Mouse (Mus musculus): ENCODE measurements at regions not wholly inside any gene's neighbourhood (a gene's known extent, or its start where the extent isn't known, plus 50 kb on each side); places are given as distances from the start of the nearest gene placed in this dataset.
A peak's percentile ranks its signal among the peaks of the same experiment; 100 is the strongest.
"Not testable (repeated sequence)": the region's sequence is repeated elsewhere in the genome, so short reads cannot be mapped to it uniquely, and the experiment has no call there.

GRCm38 (mm10) chr14:101067082-101067481 is 133.0 kb downstream of the Prr30 start:
- peak; percentile 77 for ATAC-seq (ENCODE audit: low TSS enrichment)

DNA sequence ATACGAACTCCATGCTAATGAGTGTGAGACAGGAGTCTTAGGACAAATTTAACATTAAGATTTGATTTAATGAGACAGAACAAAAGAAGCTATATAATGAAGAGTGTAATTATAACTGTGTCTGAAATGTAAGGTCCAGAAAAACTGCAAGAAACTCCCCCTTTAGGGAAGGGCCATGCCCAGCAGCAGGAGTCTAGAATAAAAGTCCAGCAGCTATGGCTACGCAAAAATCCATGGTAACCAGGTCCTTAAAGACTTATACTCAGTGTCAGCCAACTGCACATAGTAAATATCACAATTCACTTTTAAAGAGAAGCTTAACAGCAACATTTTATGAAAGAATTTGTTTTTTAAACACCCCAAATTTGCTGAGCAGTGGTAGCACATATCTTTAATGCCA is 143.3 kb downstream of the Prr30 start:
- no peak for ATAC-seq (ENCODE audit: low TSS enrichment)

DNA sequence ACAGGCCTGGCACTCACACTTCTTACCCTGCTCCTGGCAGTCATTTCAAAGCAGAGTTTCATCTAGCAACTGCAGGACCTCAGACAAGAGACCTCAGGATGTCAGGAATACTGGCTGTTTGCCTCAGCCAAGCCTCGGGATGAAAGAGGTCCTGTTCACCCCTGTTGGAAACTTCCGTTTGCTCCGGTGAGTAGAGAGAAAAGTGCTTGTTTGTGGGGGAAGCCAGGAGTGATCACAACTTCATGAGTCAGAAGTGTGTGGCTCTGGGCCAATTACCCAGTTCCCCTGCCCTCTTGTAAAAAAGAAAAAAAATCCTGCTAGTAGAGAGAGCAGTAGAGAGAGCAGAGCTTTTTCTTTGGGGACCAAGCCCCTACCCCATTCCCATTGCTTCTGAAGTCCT is 144.2 kb downstream of the Prr30 start:
- no peak for ATAC-seq (ENCODE audit: low TSS enrichment)

DNA sequence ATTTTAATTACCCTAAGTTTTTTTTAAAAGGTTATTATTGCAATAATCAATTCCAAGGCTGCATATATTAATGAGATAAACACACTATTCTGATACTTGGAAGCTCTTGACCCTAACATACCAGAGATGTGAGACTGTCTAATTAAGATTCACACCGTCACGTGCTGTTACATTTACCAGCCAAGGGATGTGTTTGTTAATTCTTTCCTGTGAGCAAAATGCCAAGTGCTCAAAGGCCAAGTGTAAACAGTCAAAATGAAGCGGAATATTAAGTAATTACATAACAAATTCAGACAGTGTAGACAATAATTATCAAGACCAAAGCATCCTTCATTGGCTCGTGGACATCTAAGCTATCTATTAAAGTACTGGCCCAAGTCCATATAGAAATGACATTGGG is 145.3 kb downstream of the Prr30 start:
- no peak for ATAC-seq (ENCODE audit: low TSS enrichment)

DNA sequence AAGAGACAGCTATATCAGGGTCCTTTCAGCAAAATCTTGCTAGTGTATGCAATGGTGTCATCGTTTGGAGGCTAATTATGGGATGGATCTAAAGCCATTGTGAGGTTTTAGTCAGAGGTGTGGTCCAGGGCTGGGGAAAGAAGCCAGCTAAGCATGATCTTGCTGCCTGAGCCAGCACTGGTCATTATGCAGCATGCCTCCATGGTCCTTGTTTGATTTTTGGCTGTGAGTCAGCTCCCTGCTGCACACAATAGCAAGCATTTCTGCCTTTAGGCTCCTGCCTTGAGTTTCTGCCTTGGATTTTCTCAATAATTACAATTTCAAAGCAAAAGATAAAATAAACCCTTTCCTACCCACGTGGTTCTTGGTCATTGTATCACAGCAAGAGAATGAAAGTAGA is 147.4 kb downstream of the Prr30 start:
- no peak for ATAC-seq (ENCODE audit: low TSS enrichment)

GRCm38 (mm10) chr14:101050212-101050611 is 149.9 kb downstream of the Prr30 start:
- ATAC-seq (ENCODE audit: low TSS enrichment): no peak

DNA sequence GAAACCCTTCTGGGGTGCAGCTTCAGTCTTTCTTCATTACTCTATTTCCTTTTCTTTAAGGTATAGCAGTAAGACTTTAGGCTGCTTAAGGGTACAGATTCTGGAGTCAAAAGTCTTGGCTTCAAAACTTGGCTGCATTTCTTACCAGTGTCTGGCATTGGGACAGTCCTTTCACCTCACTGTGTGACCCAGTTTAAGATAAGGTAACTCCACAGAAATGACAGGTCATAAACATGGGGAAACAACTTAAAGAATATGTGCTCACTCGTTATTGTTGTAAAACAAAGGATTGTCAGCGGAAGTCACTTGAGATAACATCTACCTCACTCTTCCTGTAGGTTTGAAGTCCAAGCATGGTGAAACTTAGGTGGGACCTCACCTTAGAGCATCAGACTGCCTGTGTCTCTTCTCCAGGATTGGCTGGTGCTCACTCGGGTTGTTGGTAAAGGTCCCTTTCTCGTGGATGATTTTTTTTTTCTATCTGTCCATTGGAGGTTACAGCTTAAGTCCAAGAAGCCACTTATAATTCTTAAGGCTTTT is 150.4 kb downstream of the Prr30 start:
- no peak for ATAC-seq (ENCODE audit: low TSS enrichment)

DNA sequence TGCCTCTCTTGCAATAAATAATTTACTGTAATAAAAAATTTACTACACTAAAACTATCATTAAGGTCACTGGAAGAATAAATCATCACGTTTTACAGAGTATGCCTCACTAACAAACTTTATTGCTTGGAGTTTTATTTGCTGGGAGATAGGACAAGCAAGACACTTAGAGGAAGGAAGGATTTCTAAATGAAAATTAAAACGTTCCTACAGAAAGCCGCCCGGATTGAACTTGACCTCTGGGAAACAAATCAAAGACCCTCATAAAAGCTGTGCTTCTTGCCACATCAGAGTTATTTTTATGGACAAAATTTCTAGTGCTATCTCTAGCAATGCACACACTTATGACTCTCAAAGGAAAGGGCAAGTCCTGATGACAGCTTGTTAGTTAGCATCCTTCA is 156.6 kb downstream of the Prr30 start:
- no peak for ATAC-seq (ENCODE audit: low TSS enrichment)

- no peak for ATAC-seq (ENCODE audit: low TSS enrichment)
These were observed 199.1 kb downstream of the Prr30 start for GRCm38 (mm10) chr14:101001070-101001469.

GRCm38 (mm10) chr14:100980754-100981153 is 219.4 kb downstream of the Prr30 start:
- no peak for ATAC-seq (ENCODE audit: low TSS enrichment)

GRCm38 (mm10) chr14:100978515-100978914 is 221.6 kb downstream of the Prr30 start:
- ATAC-seq (ENCODE audit: low TSS enrichment): no peak

DNA sequence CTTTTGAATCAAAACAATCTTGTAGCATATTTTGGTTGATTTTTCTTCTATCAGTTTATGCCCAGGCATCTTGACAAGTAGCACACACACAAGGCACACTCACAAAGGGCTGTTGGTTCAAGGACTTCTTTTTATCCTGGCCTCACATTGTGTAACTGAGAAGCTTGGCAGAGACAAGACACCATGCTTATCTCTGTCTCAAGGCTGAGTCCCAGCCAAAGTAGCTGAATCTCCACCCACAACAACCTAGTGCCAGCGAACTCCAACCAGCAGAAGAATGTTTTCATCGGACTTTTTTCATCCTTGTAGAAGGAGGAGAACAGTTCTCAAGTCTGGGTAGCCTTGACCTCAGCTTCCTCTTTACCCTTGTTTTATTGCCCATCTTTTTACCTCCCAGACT is 229.2 kb downstream of the Prr30 start:
- ATAC-seq (ENCODE audit: low TSS enrichment): peak; percentile 85

- ATAC-seq (ENCODE audit: low TSS enrichment): no peak
These were observed 239.9 kb downstream of the Prr30 start for GRCm38 (mm10) chr14:100960198-100960597.

GRCm38 (mm10) chr14:100955806-100956436 is 244.2 kb downstream of the Prr30 start:
- ATAC-seq (ENCODE audit: low TSS enrichment): no peak

DNA sequence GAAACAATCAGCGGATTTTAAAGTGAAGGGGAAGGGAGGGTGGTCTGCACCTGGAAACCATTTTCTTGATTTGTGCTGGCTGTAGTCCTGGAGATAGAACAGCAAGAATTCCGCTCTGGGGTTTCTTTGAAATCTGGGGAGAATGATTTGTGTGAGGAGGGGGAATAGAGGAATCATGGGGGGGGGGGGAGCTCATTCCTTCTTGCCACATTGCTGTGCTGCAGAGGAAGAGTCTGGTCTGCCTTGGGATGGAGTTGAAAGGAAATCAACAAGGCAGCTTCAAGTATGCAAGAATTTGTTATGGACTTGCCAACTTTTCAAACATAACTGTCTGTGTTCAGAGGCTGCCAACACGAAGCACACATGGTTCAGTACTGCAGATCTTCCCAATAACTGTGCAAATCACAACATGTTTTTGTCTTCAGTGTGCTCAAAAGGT is 249.4 kb downstream of the Prr30 start:
- no peak for ATAC-seq (ENCODE audit: low TSS enrichment)

DNA sequence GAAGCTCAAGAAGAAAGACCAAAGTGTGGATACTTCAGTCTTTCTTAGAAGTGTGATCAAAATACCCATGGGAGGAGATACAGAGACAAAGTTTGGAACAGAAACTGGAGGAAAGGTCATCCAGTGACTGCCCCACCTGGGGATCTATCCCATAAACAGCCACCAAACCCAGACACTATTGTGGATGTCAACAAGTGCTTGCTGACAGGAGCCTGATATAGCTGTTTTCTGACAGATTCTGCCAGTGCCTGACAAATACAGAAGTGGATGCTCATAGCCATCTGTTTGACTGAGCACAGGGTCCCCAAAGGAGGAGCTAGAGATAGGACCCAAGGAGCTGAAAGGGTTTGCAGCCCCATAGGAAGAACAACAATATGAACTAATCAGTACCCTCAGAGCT is 252.5 kb downstream of the Prr30 start:
- ATAC-seq (ENCODE audit: low TSS enrichment): not testable (repeated sequence)

- ATAC-seq (ENCODE audit: low TSS enrichment): no peak
These were observed 262.7 kb downstream of the Prr30 start for GRCm38 (mm10) chr14:100937358-100937887.

DNA sequence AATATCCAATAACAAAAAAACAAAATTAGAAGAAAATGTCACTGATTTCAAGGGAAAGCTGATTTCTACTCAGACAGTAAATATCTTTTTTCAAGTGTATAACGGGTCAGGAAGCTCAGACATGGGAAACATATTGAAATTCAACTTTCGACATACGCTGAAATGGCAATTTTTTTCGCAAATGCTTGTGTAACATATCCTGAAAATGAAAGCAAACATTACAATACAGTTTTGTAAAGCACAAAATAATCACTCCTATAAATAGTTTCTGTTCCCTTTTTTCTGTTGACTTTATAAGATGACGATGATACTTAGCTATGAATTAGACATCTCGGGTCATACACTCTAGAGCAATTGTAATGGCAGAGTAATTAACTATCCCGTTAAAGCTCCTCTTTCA is 265.6 kb downstream of the Prr30 start:
- ATAC-seq (ENCODE audit: low TSS enrichment): no peak

GRCm38 (mm10) chr14:100924880-100925279 is 275.2 kb downstream of the Prr30 start:
- no peak for ATAC-seq (ENCODE audit: low TSS enrichment)

- no peak for ATAC-seq (ENCODE audit: low TSS enrichment)
These were observed 299.9 kb downstream of the Prr30 start for GRCm38 (mm10) chr14:100900221-100900620.

GRCm38 (mm10) chr14:100899074-100899473 is 301.1 kb downstream of the Prr30 start:
- peak; percentile 78 for ATAC-seq (ENCODE audit: low TSS enrichment)

DNA sequence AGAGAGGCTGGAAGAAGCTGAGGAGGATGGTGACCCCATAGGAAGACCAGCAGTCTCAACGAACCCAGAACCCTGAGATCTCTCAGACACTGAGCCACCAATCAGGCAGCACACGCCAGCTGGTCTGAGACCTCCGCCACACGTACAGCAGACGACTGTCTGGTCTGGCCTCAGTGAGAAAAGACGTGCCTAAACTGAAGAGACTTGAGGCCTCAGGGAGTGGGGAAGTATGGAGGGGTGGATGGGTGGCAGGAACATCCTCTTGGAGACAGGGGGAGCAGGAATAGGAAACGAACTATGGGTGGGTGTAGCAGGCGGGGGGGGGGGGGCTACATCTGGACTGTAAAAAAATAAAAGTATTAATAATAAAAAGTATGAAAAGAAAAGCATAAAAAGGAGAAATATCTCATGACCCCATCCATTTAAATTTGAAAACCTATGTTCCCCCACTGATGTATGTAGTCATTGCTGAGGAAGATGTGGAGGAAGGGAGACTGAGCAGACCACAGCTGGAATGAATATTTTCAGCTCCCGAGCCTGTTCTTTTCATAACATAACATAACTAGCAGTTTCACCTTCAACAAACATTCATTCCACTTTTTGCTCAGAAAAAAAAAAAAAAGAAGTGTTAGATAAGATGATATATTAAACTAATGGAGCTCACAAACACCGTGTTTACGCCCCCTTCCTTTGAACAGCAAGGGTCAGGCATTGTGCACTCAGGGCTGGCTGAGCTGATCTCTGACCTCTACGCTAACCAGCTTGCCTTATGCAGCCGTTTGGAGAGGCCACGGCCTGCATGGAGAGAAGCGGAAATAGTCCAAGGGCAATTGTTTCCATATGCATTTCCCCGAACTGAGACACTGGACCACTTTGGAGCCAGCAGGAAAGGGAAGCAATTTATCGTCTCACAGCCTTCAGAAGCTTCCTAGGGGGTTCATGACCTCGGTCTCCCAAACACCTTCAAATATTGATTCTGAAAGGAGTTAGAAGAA is 310.7 kb downstream of the Prr30 start:
- ATAC-seq (ENCODE audit: low TSS enrichment): no peak

Data from frontal cortex, adult (tissue).